Mouse (Mus musculus) spleen, adult 2 months (tissue): ENCODE data around the gene Rec8.

ENCODE experiments used
- CTCF ChIP-seq: fragments of 200-500 bp; IDR thresholded peaks from 2 replicates; pipeline ENCODE4 v1.5.1; 2011; ENCODE audit warnings: mild to moderate bottlenecking, inconsistent platforms; ENCODE audit not compliant: insufficient read depth, insufficient read length, insufficient replicate concordance; ENCODE audit errors: extremely low read depth
- POLR2A ChIP-seq: fragments of 200-500 bp; IDR thresholded peaks from 2 replicates; pipeline ENCODE4 v1.6.1; 2011; ENCODE audit warnings: low read depth, low read length, inconsistent platforms

- no peak for TF ChIP-seq CTCF
- TF ChIP-seq POLR2A: no peak
These were observed 2.0 kb upstream of the Rec8 start for GRCm38 (mm10) chr14:55615876-55616275.
